Mouse (Mus musculus) limb, embryonic 14.5 days (tissue): ENCODE measurements at regions not wholly inside any gene's neighbourhood (a gene's known extent, or its start where the extent isn't known, plus 50 kb on each side); places are given as distances from the start of the nearest gene placed in this dataset.
A peak's percentile ranks its signal among the peaks of the same experiment; 100 is the strongest.

Experiments used
- ATAC-seq: fragments of 200-750 bp; cut with Nextera tagmentation; 2 replicates; pipeline ENCODE4 v1.8.0; 2017; ENCODE audit warnings: low read depth, moderate number of reproducible peaks, moderate TSS enrichment; ENCODE audit not compliant: low FRiP score
- DNase-seq: peaks from one replicate; pipeline ENCODE4 v3.0.0-alpha.2; 2015; ENCODE audit warnings: low spot score
- H3K27ac ChIP-seq: fragments of 300-500 bp; sonication (generic); replicated peaks from 2 replicates; pipeline ENCODE4 v1.5.1; 2014; ENCODE audit warnings: low read depth, mild to moderate bottlenecking, low read length, moderate library complexity, mixed read lengths
- H3K27me3 ChIP-seq: fragments of 300-500 bp; sonication (generic); 2 replicates; pipeline ENCODE4 v1.6.1; 2014; ENCODE audit warnings: low read length, mixed read lengths; ENCODE audit not compliant: control insufficient read depth, insufficient read depth
- H3K36me3 ChIP-seq: fragments of 300-500 bp; sonication (generic); 2 replicates; pipeline ENCODE4 v1.6.1; 2014; ENCODE audit warnings: mild to moderate bottlenecking, low read length, moderate library complexity, mixed read lengths; ENCODE audit not compliant: control insufficient read depth, insufficient read depth
- H3K4me1 ChIP-seq: fragments of 300-500 bp; sonication (generic); 2 replicates; pipeline ENCODE4 v1.6.1; 2014; ENCODE audit warnings: antibody characterized with exemption, low read length, mixed read lengths; ENCODE audit not compliant: control insufficient read depth, insufficient read depth
- H3K4me2 ChIP-seq: fragments of 300-500 bp; sonication (generic); replicated peaks from 2 replicates; pipeline ENCODE4 v1.6.1; 2014; ENCODE audit warnings: low read depth, mild to moderate bottlenecking, low read length, moderate library complexity; ENCODE audit not compliant: severe bottlenecking
- H3K4me3 ChIP-seq: fragments of 300-500 bp; sonication (generic); replicated peaks from 2 replicates; pipeline ENCODE4 v1.5.1; 2014; ENCODE audit warnings: low read length
- H3K9ac ChIP-seq: fragments of 300-500 bp; sonication (generic); 2 replicates; pipeline ENCODE4 v1.6.1; 2014; ENCODE audit warnings: mild to moderate bottlenecking, low read depth, low read length, moderate library complexity; ENCODE audit not compliant: severe bottlenecking
- H3K9me3 ChIP-seq: fragments of 300-500 bp; sonication (generic); 2 replicates; pipeline ENCODE4 v1.6.1; 2016; ENCODE audit warnings: low read length; ENCODE audit not compliant: control insufficient read depth
- POLR2A ChIP-seq: fragments of 200-500 bp; IDR thresholded peaks from 2 replicates; pipeline ENCODE4 v1.8.0; 2012; ENCODE audit warnings: inconsistent platforms, mild to moderate bottlenecking, moderate library complexity, borderline replicate concordance; ENCODE audit not compliant: insufficient read depth, insufficient read length; ENCODE audit errors: extremely low read depth
- whole genome bisulfite sequencing: fragments of 180-500 bp; shearing (Covaris S2); extraction: QIAGEN DNeasy Blood & Tissue Kit; methylation state at CpG from one replicate; pipeline ENCODE4 v1.1.7; 2014; 5-methylcytosine and 5-hydroxymethylcytosine counted together

DNA sequence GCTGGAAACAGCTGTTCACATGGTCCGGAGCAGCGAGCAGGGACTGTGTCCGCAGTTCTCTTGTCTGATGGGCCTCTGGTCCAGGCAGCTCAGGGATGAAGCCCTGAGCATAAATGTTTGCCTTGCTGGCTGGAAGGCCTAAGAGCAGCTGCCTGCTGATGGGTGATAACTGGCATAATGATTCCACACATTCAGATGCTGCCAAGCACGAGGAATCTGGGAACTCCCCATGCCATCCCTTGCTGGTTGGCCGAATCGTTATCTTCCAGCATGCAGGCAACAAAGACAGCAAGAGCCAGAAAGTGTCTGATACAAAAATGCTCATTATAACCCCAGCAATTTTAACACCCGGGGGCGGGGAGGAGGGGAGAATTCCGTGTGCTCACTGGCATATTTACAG lies 590.0 kb downstream of the Cbln4 start:
- whole genome bisulfite sequencing: 75% methylated on average over 9 of the region's 9 CpGs
- H3K4me1 ChIP-seq: no peaks in the 10 kb centered on the region
- no peak overlapping the region for H3K27ac ChIP-seq
- TF ChIP-seq POLR2A: no peak
- H3K4me3 ChIP-seq: no peak overlapping the region
- no peaks in the 10 kb centered on the region for H3K36me3 ChIP-seq
- no peak for ATAC-seq
- no peak for DNase-seq
- no peak overlapping the region for H3K9ac ChIP-seq
- H3K27me3 ChIP-seq: no peaks in the 10 kb centered on the region
- no peak overlapping the region for H3K4me2 ChIP-seq
- no peaks in the 10 kb centered on the region for H3K9me3 ChIP-seq

DNA sequence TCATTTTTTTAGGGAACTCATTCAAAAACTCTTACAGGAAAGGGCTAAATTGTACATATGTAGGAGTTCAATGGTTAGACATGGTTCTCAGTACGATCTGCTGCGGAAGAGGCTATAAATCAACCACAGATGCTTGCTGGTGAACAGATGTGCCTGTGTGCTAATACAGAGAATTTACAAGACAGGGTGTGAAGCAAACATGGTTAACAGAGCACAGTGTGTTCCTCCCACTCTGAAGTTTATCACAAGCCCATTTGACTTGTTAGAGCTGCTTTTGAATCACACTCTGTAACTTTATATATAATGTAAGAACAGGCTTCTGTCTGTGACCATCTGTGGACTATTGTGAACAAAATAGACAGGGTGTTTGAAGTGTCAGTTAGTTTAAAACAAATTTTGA lies 637.2 kb downstream of the Cbln4 start:
- DNase-seq (peak; percentile 31), ATAC-seq (peak; percentile 44; the same call in 1 of the 2 replicates)
- Histone ChIP-seq H3K27ac (no peak overlapping the region), H3K9me3 (no peaks in the 10 kb centered on the region), H3K9ac (no peak overlapping the region), H3K4me3 (no peak overlapping the region), H3K36me3 (no peaks in the 10 kb centered on the region), H3K4me1 (no peaks in the 10 kb centered on the region), H3K27me3 (no peaks in the 10 kb centered on the region), H3K4me2 (no peak overlapping the region)
- no peak for TF ChIP-seq POLR2A
- 15% methylated on average over 2 of the region's 2 CpGs for WGBS

DNA sequence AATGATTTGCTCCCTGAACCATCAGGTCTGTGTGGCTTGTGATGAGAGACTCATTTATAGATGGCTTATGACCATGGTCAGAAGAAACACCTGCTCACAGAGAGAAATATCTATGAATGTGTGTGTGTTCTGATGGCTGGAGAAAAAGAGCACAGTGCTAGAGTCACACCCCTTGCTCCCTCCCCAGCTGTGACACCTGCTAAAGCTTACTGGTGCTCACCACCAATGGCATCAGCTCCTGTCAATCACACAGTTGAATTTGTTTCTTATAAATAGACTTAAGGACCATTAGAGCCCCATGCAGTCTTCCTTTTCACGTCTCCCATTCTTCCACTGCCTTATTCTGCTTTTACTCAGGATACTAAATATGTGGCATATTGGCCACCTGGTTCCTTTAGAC lies 654.3 kb downstream of the Cbln4 start:
- peak; percentile 78 for ATAC-seq
- no peak overlapping the region for H3K4me2 ChIP-seq
- DNase-seq: peak; percentile 22
- H3K4me3 ChIP-seq: no peak overlapping the region
- 64% methylated on average over 1 of the region's 1 CpGs for WGBS
- H3K27ac ChIP-seq: no peak overlapping the region
- TF ChIP-seq POLR2A: no peak
- H3K9me3 ChIP-seq: no peaks in the 10 kb centered on the region
- no peaks in the 10 kb centered on the region for H3K36me3 ChIP-seq
- no peaks in the 10 kb centered on the region for H3K4me1 ChIP-seq
- H3K9ac ChIP-seq: no peak overlapping the region
- no peaks in the 10 kb centered on the region for H3K27me3 ChIP-seq

- Histone ChIP-seq H3K9ac (no peak overlapping the region), H3K4me1 (no peaks in the 10 kb centered on the region), H3K36me3 (no peaks in the 10 kb centered on the region), H3K27ac (no peak overlapping the region), H3K4me2 (no peak overlapping the region), H3K27me3 (no peaks in the 10 kb centered on the region), H3K4me3 (no peak overlapping the region), H3K9me3 (no peaks in the 10 kb centered on the region)
- WGBS: 66% methylated on average over 1 of the region's 1 CpGs
- no peak for DNase-seq
- no peak for TF ChIP-seq POLR2A
- no peak for ATAC-seq
Measured at GRCm38 (mm10) chr2:171373457-171373856, 641.9 kb downstream of the Dok5 start.

DNA sequence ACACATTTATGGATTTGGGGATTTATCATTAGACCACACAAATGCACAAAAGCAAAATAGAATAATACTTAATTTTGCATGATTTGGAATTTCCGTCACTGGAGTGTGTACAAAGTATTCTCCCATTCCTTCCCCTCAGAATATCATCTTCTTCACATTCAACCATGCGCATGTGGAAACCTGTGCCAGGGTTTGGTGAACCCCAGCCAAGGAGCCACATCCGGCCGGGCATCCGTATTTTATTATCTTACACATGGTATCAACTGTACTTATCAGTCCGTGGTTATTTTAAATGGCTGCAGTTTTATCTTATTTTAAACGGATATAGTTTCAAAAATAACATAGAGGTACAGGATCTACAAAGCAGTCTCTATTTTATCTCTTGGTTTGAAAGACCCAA lies 641.4 kb downstream of the Dok5 start:
- WGBS: 84% methylated on average over 7 of the region's 7 CpGs
- Histone ChIP-seq H3K27me3 (no peaks in the 10 kb centered on the region), H3K9ac (no peak overlapping the region), H3K4me2 (no peak overlapping the region), H3K4me3 (no peak overlapping the region), H3K36me3 (no peaks in the 10 kb centered on the region), H3K27ac (no peak overlapping the region), H3K4me1 (no peaks in the 10 kb centered on the region), H3K9me3 (no peaks in the 10 kb centered on the region)
- TF ChIP-seq POLR2A: no peak
- ATAC-seq (no peak), DNase-seq (no peak)

GRCm38 (mm10) chr2:171371751-171372150 lies 640.1 kb downstream of the Dok5 start:
- Histone ChIP-seq H3K9me3 (no peaks in the 10 kb centered on the region), H3K4me1 (no peaks in the 10 kb centered on the region), H3K27ac (no peak overlapping the region), H3K27me3 (no peaks in the 10 kb centered on the region), H3K9ac (no peak overlapping the region), H3K4me3 (no peak overlapping the region), H3K4me2 (no peak overlapping the region), H3K36me3 (no peaks in the 10 kb centered on the region)
- WGBS: 11% methylated on average over 5 of the region's 5 CpGs
- no peak for ATAC-seq
- no peak for DNase-seq
- TF ChIP-seq POLR2A: no peak
